Mouse (Mus musculus) megakaryocyte-erythroid progenitor cell, adult 5-6 weeks (primary cell): ENCODE data around the gene Phlpp2. TPM values are rescaled to one million over a fixed set of nuclear protein-coding genes. Genes with fewer than 3 reads are reported as not detected.
"Not testable (repeated sequence)": the region's sequence is repeated elsewhere in the genome, so short reads cannot be mapped to it uniquely, and the experiment has no call there.

Experiments
- ATAC-seq: replicated peaks from 2 replicates; pipeline ENCODE4 v1.8.0; 2016; ENCODE audit warnings: mild to moderate bottlenecking, inconsistent platforms; ENCODE audit not compliant: severe bottlenecking, poor library complexity, low FRiP score, low TSS enrichment
- total RNA-seq, 2 experiments: library from RNA; stranded (forward) in 1 of 2; stranded (reverse) in 1 of 2; fragments of 200-1000, 215-1000 nt in 1 of 2; fragments of >200 nt in 1 of 2; fragmentation: Nextera tagmentation in 1 of 2; gene quantifications; 2 replicates each; pipeline ENCODE4 v1.2.3; 2014 to 2017

Gene Phlpp2
- 7.0 and 12.7 TPM in 2 replicates for total RNA-seq (2014; fragmentation: Nextera tagmentation)
- total RNA-seq (2017): 5.4 and 8.8 TPM in 2 replicates

GRCm38 (mm10) chr8:109868003-109868679 lies at the start of gene Phlpp2:
TSS of gene Phlpp2 (plus strand) at chr8:109868542.
- peak; percentile 88 for ATAC-seq

DNA sequence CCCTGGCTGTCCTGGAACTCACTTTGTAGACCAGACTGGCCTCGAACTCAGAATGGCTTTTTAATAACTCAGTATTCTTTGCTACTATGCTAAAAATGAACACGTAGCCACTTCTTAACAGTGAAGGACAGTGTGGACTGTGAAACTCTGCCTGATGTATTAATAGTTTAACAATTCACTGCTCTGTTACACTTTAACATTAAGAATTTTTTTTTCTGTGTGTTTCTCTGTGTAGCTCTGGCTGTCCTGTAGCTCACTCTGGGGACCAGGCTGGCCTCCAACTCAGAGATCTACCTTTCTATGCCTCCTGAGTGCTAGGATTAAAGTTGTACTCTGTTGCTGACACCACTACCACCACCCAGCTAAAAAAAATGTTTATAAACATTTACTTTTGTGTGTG lies 44.8 kb upstream of the Phlpp2 start:
- ATAC-seq: no peak

DNA sequence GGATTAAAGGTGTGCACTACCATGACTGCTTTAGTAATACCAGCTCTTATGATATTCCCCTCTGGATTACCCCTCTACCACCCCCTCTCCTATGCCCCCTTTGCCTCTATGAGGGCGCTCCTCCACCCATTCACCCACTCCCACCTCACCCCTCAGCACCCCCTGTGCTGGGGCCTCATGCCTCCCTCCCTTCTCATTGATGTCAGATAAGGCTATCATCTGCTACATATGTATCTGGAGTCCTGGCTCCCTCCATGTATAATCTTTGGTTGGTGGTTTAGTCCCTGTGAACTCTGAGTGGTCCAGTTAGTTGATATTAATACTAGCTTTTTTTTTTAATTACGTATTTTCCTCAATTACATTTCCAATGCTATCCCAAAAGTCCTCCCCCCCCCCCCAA lies 28.5 kb upstream of the Phlpp2 start:
- ATAC-seq: no peak

GRCm38 (mm10) chr8:109842468-109842867 lies 25.9 kb upstream of the Phlpp2 start:
- ATAC-seq: peak; percentile 63; the same call in 1 of the 2 replicates

DNA sequence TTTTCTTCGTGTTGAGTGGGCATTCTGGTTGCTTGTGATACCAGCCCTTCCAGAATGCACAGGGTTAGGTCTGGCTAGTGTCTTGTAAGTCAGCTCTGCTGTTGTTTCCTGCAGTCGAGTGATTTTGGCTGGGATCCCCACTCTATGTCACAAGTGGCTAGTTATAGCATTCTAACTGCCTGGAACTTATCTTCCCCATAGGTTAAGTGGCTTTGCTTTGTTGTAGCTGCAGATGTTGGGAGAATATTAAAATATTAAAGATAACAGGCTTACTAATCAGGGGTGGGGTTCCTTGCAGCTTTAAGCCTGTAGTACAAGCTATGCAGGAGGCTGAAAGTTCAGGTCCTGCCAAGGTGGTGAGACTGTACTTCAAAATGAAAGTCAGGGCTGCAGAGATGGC lies 20.5 kb upstream of the Phlpp2 start:
- peak; percentile 97 for ATAC-seq

- ATAC-seq: no peak
Observed at GRCm38 (mm10) chr8:109848981-109849380, 19.4 kb upstream of the Phlpp2 start.

GRCm38 (mm10) chr8:109853423-109853822 lies 14.9 kb upstream of the Phlpp2 start:
- peak; percentile 91 for ATAC-seq

DNA sequence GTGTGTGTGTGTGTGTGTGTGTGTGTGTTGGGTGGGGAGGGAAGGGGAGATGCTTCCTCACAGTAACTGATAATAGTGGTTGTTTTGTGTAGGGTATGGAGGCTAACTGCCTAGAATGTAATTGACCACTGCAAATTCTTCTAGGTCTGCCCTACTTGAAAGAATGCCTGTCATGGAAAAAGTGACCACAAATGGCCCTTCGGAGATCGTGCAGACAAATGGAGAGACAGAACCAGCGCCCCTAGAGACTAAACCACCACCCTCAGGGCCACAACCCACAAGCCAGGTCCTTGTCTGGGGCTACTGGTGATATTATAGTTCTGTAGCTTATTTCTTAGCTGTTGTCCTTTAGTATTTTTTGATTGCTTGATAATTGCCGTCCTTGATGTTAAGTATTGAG lies 13.8 kb upstream of the Phlpp2 start:
- no peak for ATAC-seq

GRCm38 (mm10) chr8:109855451-109855850 lies 12.9 kb upstream of the Phlpp2 start:
- no peak for ATAC-seq

DNA sequence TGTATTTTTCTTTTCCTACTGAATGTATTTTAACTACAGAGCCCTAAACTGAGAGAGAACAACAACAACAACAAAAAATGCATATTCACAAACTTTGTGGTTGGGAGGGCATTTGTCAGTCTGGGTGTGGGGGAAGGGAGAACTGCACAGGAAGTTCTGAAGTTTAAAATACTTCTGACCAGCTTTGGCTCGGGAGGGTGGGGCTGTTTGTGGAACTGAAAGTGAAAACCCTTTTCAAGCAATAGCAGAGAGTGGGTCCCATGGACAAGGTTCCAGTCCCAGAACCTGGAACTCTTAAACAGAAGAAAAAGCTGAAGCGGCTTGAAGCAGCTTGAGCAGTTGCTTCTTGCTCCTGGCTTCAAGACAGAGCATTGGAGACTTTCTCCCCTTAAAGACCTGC lies 4.9 kb upstream of the Phlpp2 start:
- ATAC-seq: no peak

DNA sequence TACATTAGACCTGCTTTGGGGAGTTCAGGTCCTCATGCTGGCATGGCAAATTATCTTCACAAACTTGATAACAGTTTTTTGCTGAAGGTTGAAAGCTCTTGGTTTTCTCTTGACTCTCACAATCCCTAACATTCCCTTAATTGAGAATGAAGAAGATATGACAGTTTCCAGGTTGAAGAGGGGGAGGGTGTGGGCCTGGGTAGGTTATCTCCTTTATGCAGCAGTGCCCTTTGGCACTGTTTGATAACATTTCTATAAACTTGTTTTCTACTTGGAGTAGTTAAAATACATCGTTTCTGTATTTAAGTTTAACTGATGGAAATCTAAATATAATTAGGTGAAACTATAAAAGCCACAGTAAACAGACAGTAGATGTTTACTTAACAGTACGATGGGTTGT lies 3.5 kb upstream of the Phlpp2 start:
- peak; percentile 66 for ATAC-seq

DNA sequence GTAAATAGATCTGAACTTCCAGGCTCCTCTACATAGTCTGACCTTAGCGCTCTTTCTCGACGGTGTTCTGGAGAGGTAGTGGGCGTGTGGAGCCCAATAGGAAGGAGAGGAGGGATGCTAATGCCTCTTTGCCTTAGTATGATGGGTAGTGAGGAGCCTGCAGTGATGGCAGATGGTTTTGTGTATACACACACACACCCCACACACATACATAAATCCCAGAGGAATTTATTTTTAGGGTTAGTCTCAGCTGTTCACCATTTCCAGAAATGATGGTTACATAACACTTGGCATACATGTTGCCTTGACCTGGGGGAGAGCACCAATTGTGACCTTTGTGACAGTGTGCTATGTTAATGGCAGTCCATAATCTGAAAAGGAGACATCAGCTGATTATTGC lies 2.8 kb upstream of the Phlpp2 start:
- no peak for ATAC-seq

DNA sequence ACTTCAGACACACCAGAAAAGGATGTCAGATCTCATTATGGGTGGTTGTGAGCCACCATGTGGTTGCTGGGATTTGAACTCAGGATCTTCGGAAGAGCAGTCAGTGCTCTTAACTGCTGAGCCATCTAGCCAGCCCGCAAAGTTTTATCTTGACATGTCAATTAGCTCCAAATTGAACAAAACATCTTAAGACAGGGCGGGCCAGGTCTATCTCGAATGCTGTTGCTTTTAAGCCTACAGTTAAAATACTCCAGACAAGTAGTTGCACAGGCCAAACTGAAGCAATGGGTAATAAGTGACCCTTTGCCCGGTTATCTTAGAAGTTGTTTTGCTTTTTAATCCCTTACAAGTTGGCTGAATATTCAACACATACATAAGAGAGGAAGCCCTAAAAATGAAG lies 1.7 kb upstream of the Phlpp2 start:
- no peak for ATAC-seq

GRCm38 (mm10) chr8:109868680-109869361 lies 479 bp downstream of the Phlpp2 start:
- ATAC-seq: 0 out of 2 replicates have a peak, but pooled peaks have one; percentile 5

GRCm38 (mm10) chr8:109871056-109871455 lies 2.7 kb downstream of the Phlpp2 start:
- ATAC-seq: no peak

DNA sequence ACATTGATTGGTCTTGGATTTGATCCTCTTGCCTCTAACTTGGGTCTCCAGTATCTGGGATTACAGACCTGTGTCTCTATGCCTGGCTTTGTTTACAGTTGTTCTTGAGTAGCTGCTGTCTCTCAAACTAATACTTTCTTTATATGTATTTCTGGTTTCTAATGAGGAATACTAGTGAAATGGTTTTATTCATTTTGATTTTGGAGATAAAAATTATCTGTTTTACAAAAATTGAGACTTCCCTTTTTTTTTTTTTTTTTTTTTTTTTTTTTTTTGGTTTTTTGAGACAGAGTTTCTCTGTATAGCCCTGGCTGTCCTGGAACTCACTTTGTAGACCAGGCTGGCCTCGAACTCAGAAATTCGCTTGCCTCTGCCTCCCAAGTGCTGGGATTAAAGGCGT lies 5.5 kb downstream of the Phlpp2 start:
- not testable (repeated sequence) for ATAC-seq

GRCm38 (mm10) chr8:109880012-109880662 lies 11.8 kb downstream of the Phlpp2 start:
- ATAC-seq: no peak

DNA sequence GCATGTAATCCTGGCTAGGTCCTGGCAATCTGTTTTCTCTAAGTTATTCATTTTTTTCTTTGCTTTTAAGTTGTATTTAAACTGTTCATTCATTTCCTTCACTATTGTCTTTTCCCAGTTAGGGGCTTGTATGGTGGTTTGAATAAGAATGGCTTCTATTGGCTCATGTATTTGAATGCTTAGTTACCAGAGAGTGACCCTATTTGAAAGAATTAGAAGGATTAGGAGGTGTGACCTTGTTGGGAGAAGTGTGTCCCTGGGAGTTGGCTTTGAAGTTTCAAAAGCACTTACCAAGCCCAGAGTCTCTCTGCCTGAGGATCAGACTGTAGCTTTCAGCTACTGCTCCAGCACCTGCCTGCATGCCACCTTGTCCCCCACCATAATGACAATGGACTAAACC lies 17.0 kb downstream of the Phlpp2 start:
- no peak for ATAC-seq

GRCm38 (mm10) chr8:109889211-109889610 lies 20.9 kb downstream of the Phlpp2 start:
- no peak for ATAC-seq

DNA sequence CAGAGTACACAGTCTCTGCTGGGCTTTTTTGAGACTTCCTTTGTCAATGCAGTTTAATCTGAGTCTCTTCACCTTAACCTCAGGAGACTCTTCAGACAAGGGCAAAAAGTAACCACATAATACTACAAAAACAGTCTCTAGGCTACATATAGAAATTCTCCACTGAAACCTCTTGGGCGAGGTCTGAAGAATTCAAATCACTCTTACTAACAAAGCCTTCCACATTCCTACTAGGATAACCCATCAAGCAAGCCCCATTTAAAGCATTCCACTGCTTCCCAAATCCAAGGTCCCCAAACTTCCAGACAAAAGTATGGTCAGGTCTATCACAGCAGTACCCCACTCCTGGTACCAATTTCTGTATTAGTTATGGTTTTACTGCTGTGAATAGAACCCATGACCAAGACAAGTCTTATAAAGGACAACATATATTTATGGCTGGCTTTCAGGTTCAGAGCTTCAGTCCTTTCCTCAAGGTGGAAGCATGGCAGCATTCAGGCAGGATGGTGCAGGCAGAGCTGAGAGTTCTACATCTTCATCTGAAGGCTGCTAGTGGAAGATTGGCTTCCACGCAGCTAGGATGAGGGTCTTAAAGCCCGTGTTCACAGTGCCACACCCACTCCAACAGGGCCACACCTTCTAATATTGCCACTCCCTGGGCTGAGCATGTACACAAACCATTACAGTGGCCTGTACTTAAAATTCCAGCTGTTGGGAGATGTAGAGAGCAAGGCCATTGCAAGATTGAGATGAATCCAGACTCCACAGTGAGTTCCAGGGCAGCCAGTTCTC lies 22.6 kb downstream of the Phlpp2 start:
- ATAC-seq: no peak
